Mouse (Mus musculus) CH12.LX (cell line): ENCODE results near the gene Tmc3. TPM values are rescaled to one million over a fixed set of nuclear protein-coding genes. Genes with fewer than 3 reads are reported as not detected.
A peak's percentile ranks its signal among the peaks of the same experiment; 100 is the strongest.

Experiments used
- DNase-seq: peaks from one replicate; pipeline ENCODE4 v3.0.0-alpha.2; 2013; ENCODE audit errors: extremely low read depth
- H3K27ac ChIP-seq: 2 replicates; pipeline ENCODE4 v1.5.1; 2012; ENCODE audit warnings: low read depth, mild to moderate bottlenecking, control low read depth, moderate library complexity; ENCODE audit not compliant: insufficient read depth
- H3K27me3 ChIP-seq: replicated peaks from 2 replicates; pipeline ENCODE3; 2012; ENCODE audit warnings: inconsistent platforms
- H3K36me3 ChIP-seq, 2 experiments: replicated peaks in 1 of 2; 2 replicates each; pipeline versions ENCODE3 to v1.6.1; 2012; ENCODE audit warnings: inconsistent platforms in 1 of 2, low read length in 1 of 2, mild to moderate bottlenecking in 1 of 2, mixed read lengths in 1 of 2, moderate library complexity in 1 of 2; ENCODE audit not compliant: control insufficient read depth in 1 of 2, insufficient read depth in 1 of 2
- H3K4me1 ChIP-seq, 2 experiments: 2 replicates each; pipeline ENCODE4 v1.6.1; 2012; ENCODE audit warnings: inconsistent platforms in 1 of 2, moderate library complexity in 1 of 2; ENCODE audit not compliant: insufficient read depth in 2 of 2, control insufficient read depth in 1 of 2
- H3K4me2 ChIP-seq: 2 replicates; pipeline ENCODE4 v1.6.1; 2012; ENCODE audit warnings: low read depth, mild to moderate bottlenecking, control low read depth; ENCODE audit not compliant: poor library complexity, insufficient read depth, severe bottlenecking
- H3K4me3 ChIP-seq, 3 experiments: fragments of 150-350 bp in 1 of 3; sonication (generic) in 1 of 3; replicated peaks in 1 of 3; 2 replicates each; pipeline versions ENCODE3 to v1.5.1; 2011 to 2012; ENCODE audit warnings: low read depth in 2 of 3, low read length in 2 of 3, mild to moderate bottlenecking in 2 of 3, moderate library complexity in 2 of 3, control low read depth in 1 of 3, improper control_type of control experiment in 1 of 3, inconsistent platforms in 1 of 3, mixed read lengths in 1 of 3; ENCODE audit not compliant: poor library complexity in 1 of 3
- H3K79me2 ChIP-seq: replicated peaks from 2 replicates; pipeline ENCODE4 v1.6.1; 2012; ENCODE audit warnings: mild to moderate bottlenecking, moderate library complexity; ENCODE audit not compliant: control insufficient read depth, poor library complexity, insufficient read depth, severe bottlenecking; ENCODE audit errors: extremely low read depth
- H3K9ac ChIP-seq: 2 replicates; pipeline ENCODE4 v1.6.1; 2012; ENCODE audit warnings: low read depth, mild to moderate bottlenecking, control low read depth, moderate library complexity; ENCODE audit not compliant: insufficient read depth
- H3K9me3 ChIP-seq: replicated peaks from 2 replicates; pipeline ENCODE3; 2012; ENCODE audit warnings: low read length, inconsistent platforms, mixed read lengths
- BHLHE40 ChIP-seq: IDR thresholded peaks from 2 replicates; pipeline ENCODE4 v1.6.1; 2011; ENCODE audit warnings: mild to moderate bottlenecking, low read depth, low read length, improper control_type of control experiment
- CHD1 ChIP-seq: IDR thresholded peaks from 2 replicates; pipeline ENCODE4 v1.6.1; 2012; ENCODE audit warnings: low read depth, low read length, improper control_type of control experiment, inconsistent platforms
- E2F4 ChIP-seq: IDR thresholded peaks from 2 replicates; pipeline ENCODE4 v1.6.1; 2011; ENCODE audit warnings: low read depth, low read length, improper control_type of control experiment; ENCODE audit not compliant: insufficient replicate concordance
- ELF1 ChIP-seq: IDR thresholded peaks from 2 replicates; pipeline ENCODE4 v1.6.1; 2014; ENCODE audit warnings: low read depth, mild to moderate bottlenecking, inconsistent platforms, low read length, improper control_type of control experiment
- EP300 ChIP-seq: IDR thresholded peaks from 2 replicates; pipeline ENCODE4 v1.6.1; 2011; ENCODE audit warnings: low read length, improper control_type of control experiment
- ETS1 ChIP-seq: conservative IDR thresholded peaks from 2 replicates; pipeline ENCODE4 v1.6.1; 2012; ENCODE audit warnings: low read depth, mild to moderate bottlenecking, inconsistent platforms, low read length, improper control_type of control experiment, moderate library complexity
- HCFC1 ChIP-seq: IDR thresholded peaks from 2 replicates; pipeline ENCODE4 v1.6.1; 2012; ENCODE audit warnings: low read depth, mild to moderate bottlenecking, inconsistent platforms, low read length, improper control_type of control experiment
- IRF4 ChIP-seq: IDR thresholded peaks from 2 replicates; pipeline ENCODE4 v1.6.1; 2014; ENCODE audit warnings: low read depth, mild to moderate bottlenecking, inconsistent platforms, low read length, improper control_type of control experiment
- MAX ChIP-seq: IDR thresholded peaks from 2 replicates; pipeline ENCODE4 v1.6.1; 2011; ENCODE audit warnings: low read length, improper control_type of control experiment
- MEF2A ChIP-seq: IDR thresholded peaks from 2 replicates; pipeline ENCODE4 v1.6.1; 2014; ENCODE audit warnings: low read depth, mild to moderate bottlenecking, inconsistent platforms, low read length, improper control_type of control experiment, borderline replicate concordance
- MYC ChIP-seq: IDR thresholded peaks from 2 replicates; pipeline ENCODE4 v1.6.1; 2011; ENCODE audit warnings: low read depth, mild to moderate bottlenecking, improper control_type of control experiment, low read length
- NELFE ChIP-seq: IDR thresholded peaks from 2 replicates; pipeline ENCODE4 v1.6.1; 2011; ENCODE audit warnings: low read depth, low read length, improper control_type of control experiment
- PAX5 ChIP-seq: IDR thresholded peaks from 2 replicates; pipeline ENCODE4 v1.6.1; 2012; ENCODE audit warnings: low read length, inconsistent platforms, mixed read lengths
- POLR2AphosphoS2 ChIP-seq: IDR thresholded peaks from 2 replicates; pipeline ENCODE4 v1.6.1; 2011; ENCODE audit warnings: low read depth, low read length, improper control_type of control experiment
- RAD21 ChIP-seq: IDR thresholded peaks from 2 replicates; pipeline ENCODE4 v1.6.1; 2011; ENCODE audit warnings: low read depth, mild to moderate bottlenecking, low read length, improper control_type of control experiment, moderate library complexity
- RCOR1 ChIP-seq: conservative IDR thresholded peaks from 2 replicates; pipeline ENCODE4 v1.6.1; 2012; ENCODE audit warnings: low read depth, mild to moderate bottlenecking, inconsistent platforms, low read length, improper control_type of control experiment
- SMC3 ChIP-seq: IDR thresholded peaks from 2 replicates; pipeline ENCODE4 v1.6.1; 2011; ENCODE audit warnings: low read depth, low read length, improper control_type of control experiment
- TCF12 ChIP-seq: IDR thresholded peaks from 2 replicates; pipeline ENCODE4 v1.6.1; 2014; ENCODE audit warnings: low read depth, mild to moderate bottlenecking, inconsistent platforms, low read length, improper control_type of control experiment
- UBTF ChIP-seq: IDR thresholded peaks from 2 replicates; pipeline ENCODE4 v1.6.1; 2012; ENCODE audit warnings: low read depth, mild to moderate bottlenecking, inconsistent platforms, low read length, improper control_type of control experiment, moderate library complexity
- USF1 ChIP-seq: IDR thresholded peaks from 2 replicates; pipeline ENCODE4 v1.6.1; 2014; ENCODE audit warnings: low read depth, mild to moderate bottlenecking, inconsistent platforms, low read length, improper control_type of control experiment
- USF2 ChIP-seq: conservative IDR thresholded peaks from 2 replicates; pipeline ENCODE4 v1.6.1; 2011; ENCODE audit warnings: low read depth, low read length, improper control_type of control experiment
- ZMIZ1 ChIP-seq: IDR thresholded peaks from 2 replicates; pipeline ENCODE4 v1.6.1; 2012; ENCODE audit warnings: low read depth, mild to moderate bottlenecking, inconsistent platforms, low read length, improper control_type of control experiment
- dilution Hi-C: fragments of 300-500 bp; cut with MboI; formaldehyde crosslinking; loops from 2 replicates; pipeline ENCODE4 v1.14.3; 2020; ENCODE audit warnings: low sequenced_read_pairs; ENCODE audit not compliant: extremely low pct_unique_long_range_greater_than_20kb, extremely low pct_ligation_motif_present
- in situ Hi-C: fragments of 300-500 bp; cut with MboI; formaldehyde crosslinking; loops from 3 replicates; pipeline ENCODE4 v1.14.3; 2019; ENCODE audit warnings: low sequenced_read_pairs, low pct_ligation_motif_present, low pct_unique_long_range_greater_than_20kb, mixed read lengths
- polyA plus RNA-seq: library from polyadenylated mRNA; unstranded; fragments of >175 nt; gene quantifications from 2 replicates; pipeline ENCODE4 v1.2.1, GENCODE M21; 2012; ENCODE audit warnings: low read depth; ENCODE audit not compliant: insufficient read length
- total RNA-seq, 2 experiments: library from RNA; depleted of rRNA; stranded (reverse); fragments of 300-350 nt in 1 of 2; fragments of >200 nt in 1 of 2; gene quantifications; 2 replicates each; pipeline ENCODE4 v1.2.3; 2012 to 2014

Gene Tmc3
- total and polyA plus RNA-seq, 3 experiments, result 1.2 to 3.0 (median 2.2) TPM

DNA sequence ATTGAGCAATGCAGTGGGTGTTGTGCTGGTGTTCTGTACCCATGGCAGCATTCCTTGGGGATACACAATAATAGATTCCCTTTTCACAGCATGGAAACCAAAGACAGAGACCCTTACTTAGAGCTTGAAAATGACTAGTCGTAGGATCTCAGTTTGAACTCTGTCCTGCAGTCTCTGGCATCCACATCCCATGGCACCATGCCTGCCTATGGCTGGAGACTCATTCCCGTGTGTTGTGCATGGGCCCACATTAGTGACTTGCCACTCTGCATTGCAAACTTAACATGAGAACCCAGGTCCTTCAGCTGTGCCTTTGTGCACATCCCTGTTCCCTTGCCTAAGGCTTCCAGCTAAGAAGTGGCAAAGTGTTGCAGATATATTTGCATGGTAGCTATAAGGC is 60.0 kb downstream of the Tmc3 start:
- TF ChIP-seq PAX5 (no peak), USF1 (no peak), ZMIZ1 (no peak), HCFC1 (no peak), EP300 (no peak), CHD1 (no peak), E2F4 (no peak), NELFE (no peak), MEF2A (no peak), SMC3 (no peak), MYC (no peak), TCF12 (no peak), RAD21 (no peak), UBTF (no peak), ELF1 (no peak), MAX (no peak), ETS1 (no peak)
- in situ Hi-C loops, result no loop called here
- Histone ChIP-seq H3K9ac (no peak overlapping the region), H3K36me3 (peaks cover 89 to 99% of the 10 kb centered on the region in 2 experiments), H3K4me3 (no peak overlapping the region), H3K79me2 (peaks cover 33% of the 10 kb centered on the region), H3K27me3 (no peaks in the 10 kb centered on the region), H3K9me3 (no peaks in the 10 kb centered on the region), H3K4me2 (no peak overlapping the region), H3K27ac (no peak overlapping the region), H3K4me1 (peaks cover 52 to 89% of the 10 kb centered on the region in 2 experiments)
- dilution Hi-C loops, result no loop called here
- DNase-seq, result no peak

DNA sequence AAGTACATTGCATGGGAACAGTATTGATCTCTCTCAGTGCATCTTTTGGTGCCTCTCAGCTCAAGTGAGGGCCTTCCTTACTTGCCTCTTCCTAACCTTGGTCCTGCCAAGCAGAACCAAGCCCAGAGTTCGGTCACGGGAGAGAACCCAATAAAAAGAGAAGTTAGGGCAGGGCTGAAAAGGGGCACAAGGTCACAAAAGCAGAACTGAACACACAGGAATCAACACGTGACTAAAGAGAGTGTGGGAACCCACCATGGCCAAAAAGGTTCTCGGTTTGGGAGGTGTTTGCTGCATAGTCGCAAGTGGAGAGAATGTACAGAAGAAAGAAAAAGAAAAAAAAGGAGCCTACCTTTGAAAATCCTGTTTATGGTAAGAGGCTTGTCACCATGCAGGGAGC is 60.7 kb downstream of the Tmc3 start:
- no peak overlapping the region for H3K4me3 ChIP-seq
- no peak for DNase-seq
- no peaks in the 10 kb centered on the region for H3K9me3 ChIP-seq
- peaks cover 40% of the 10 kb centered on the region for H3K79me2 ChIP-seq
- in situ Hi-C loops, result no loop called here
- TF ChIP-seq USF1 (peak; percentile 67), RCOR1 (no peak), POLR2AphosphoS2 (peak; percentile 53; the same call in 1 of the 2 replicates), EP300 (peak; percentile 27; the same call in 1 of the 2 replicates), USF2 (peak; percentile 55), BHLHE40 (peak; percentile 78), IRF4 (peak; percentile 27; the same call in 1 of the 2 replicates), MEF2A (no peak), MAX (peak; percentile 47)
- TF ChIP-seq, all 38 proteins: peak for 7
- no peak overlapping the region for H3K9ac ChIP-seq
- peaks cover 45 to 89% of the 10 kb centered on the region in 2 experiments for H3K4me1 ChIP-seq
- H3K27me3 ChIP-seq, result no peaks in the 10 kb centered on the region
- peak overlapping the region; percentile 62 for H3K27ac ChIP-seq
- H3K36me3 ChIP-seq, result peaks cover 89 to 99% of the 10 kb centered on the region in 2 experiments
- no peak overlapping the region for H3K4me2 ChIP-seq
- dilution Hi-C loops, result no loop called here
